Mouse (Mus musculus): ENCODE measurements around the gene Rnf144a.

GRCm38 (mm10) chr12:26365531-26366315, 49.3 kb downstream of the Rnf144a start:
- TF ChIP-seq POLR2A (IDR thresholded peaks at IDR 0.05; ENCODE audit: low read depth, low read length) (no peak), CTCF (IDR thresholded peaks at IDR 0.05; ENCODE audit: borderline replicate concordance, insufficient read depth, low read length) (no peak)

Data from embryonic fibroblast, embryonic 13.5 days (primary cell).